Mouse (Mus musculus) G1E-ER4 (cell line): ENCODE data around the gene Mfap5. TPM values are rescaled to one million over a fixed set of nuclear protein-coding genes. Genes with fewer than 3 reads are reported as not detected.
A peak's percentile ranks its signal among the peaks of the same experiment; 100 is the strongest.

Experiments
- GATA1 ChIP-seq: IDR thresholded peaks from one replicate; pipeline ENCODE4 v1.8.0; 2012; ENCODE audit warnings: low read length, inconsistent platforms
- polyA plus RNA-seq: library from polyadenylated mRNA; stranded (reverse); fragments of >175 nt; gene quantifications from 2 replicates; pipeline ENCODE4 v1.2.3, GENCODE M21; 2012

Mfap5 gene
- polyA plus RNA-seq, 1 experiment: not detected

GRCm38 (mm10) chr6:122544672-122545071 lies 39.0 kb downstream of the Mfap5 start:
- no peak for TF ChIP-seq GATA1

GRCm38 (mm10) chr6:122545289-122545882 lies 39.7 kb downstream of the Mfap5 start:
- no peak for TF ChIP-seq GATA1

- TF ChIP-seq GATA1: no peak
These were observed 40.3 kb downstream of the Mfap5 start for GRCm38 (mm10) chr6:122545948-122546347.

GRCm38 (mm10) chr6:122553606-122554005 lies 48.0 kb downstream of the Mfap5 start, which contains the start of gene Aicda:
Gene Aicda, plus strand, starts transcription at chr6:122553801.
- no peak for TF ChIP-seq GATA1

GRCm38 (mm10) chr6:122554102-122554501 lies 48.5 kb downstream of the Mfap5 start:
- TF ChIP-seq GATA1: no peak

GRCm38 (mm10) chr6:122555266-122555665 lies 49.6 kb downstream of the Mfap5 start:
- TF ChIP-seq GATA1: no peak

- no peak for TF ChIP-seq GATA1
These were observed 51.4 kb downstream of the Mfap5 start for GRCm38 (mm10) chr6:122556959-122557561.

GRCm38 (mm10) chr6:122560427-122560826 lies 54.8 kb downstream of the Mfap5 start:
- TF ChIP-seq GATA1: no peak

GRCm38 (mm10) chr6:122561005-122561404 lies 55.4 kb downstream of the Mfap5 start:
- TF ChIP-seq GATA1: no peak

- TF ChIP-seq GATA1: no peak
These were observed 56.8 kb downstream of the Mfap5 start for GRCm38 (mm10) chr6:122562463-122562862.

GRCm38 (mm10) chr6:122565070-122565784 lies 59.6 kb downstream of the Mfap5 start:
- TF ChIP-seq GATA1: no peak

- TF ChIP-seq GATA1: no peak
These were observed 63.5 kb downstream of the Mfap5 start for GRCm38 (mm10) chr6:122569113-122569512.

GRCm38 (mm10) chr6:122569762-122570161 lies 64.1 kb downstream of the Mfap5 start:
- no peak for TF ChIP-seq GATA1

- TF ChIP-seq GATA1: peak; percentile 11
These were observed 65.3 kb downstream of the Mfap5 start for GRCm38 (mm10) chr6:122570695-122571616.

GRCm38 (mm10) chr6:122571617-122571959 lies 65.9 kb downstream of the Mfap5 start:
- TF ChIP-seq GATA1: no peak

GRCm38 (mm10) chr6:122577030-122577429 lies 71.4 kb downstream of the Mfap5 start:
- TF ChIP-seq GATA1: no peak

Other genes with a start within 250 kb of the Mfap5 start
- gene Klrg1, start 223.0 kb upstream of the Mfap5 start, polyA plus RNA-seq: 0.05 TPM in 1 of 2 replicates, not detected in the other
- 19.6 and 21.8 TPM in 2 replicates for gene M6pr, start 197.1 kb upstream of the Mfap5 start, polyA plus RNA-seq
- 10.2 and 71.8 TPM in 2 replicates for gene Phc1, start 165.3 kb upstream of the Mfap5 start, polyA plus RNA-seq
- 0.02 TPM in 1 of 2 replicates, not detected in the other for gene Rimklb, start 7.1 kb upstream of the Mfap5 start, polyA plus RNA-seq
- not detected in 2 replicates for gene Aicda, start 48.0 kb downstream of the Mfap5 start, polyA plus RNA-seq
- gene Apobec1, start 96.6 kb downstream of the Mfap5 start, polyA plus RNA-seq: 0.23 and 0.41 TPM in 2 replicates
- gene Gdf3, start 104.2 kb downstream of the Mfap5 start, polyA plus RNA-seq: not detected in 2 replicates
- gene Dppa3, start 120.6 kb downstream of the Mfap5 start, polyA plus RNA-seq: not detected in 2 replicates
- not detected in 2 replicates for gene Nanog, start 201.6 kb downstream of the Mfap5 start, polyA plus RNA-seq